Mouse (Mus musculus): ENCODE measurements at regions not wholly inside any gene's neighbourhood (a gene's known extent, or its start where the extent isn't known, plus 50 kb on each side); places are given as distances from the start of the nearest gene placed in this dataset.

- DNase-seq, result no peak
- intact Hi-C loops (cut with DNase I), result no loop called here
Measured at GRCm38 (mm10) chr8:41529581-41529980, 112.7 kb upstream of the Frg1 start.

- DNase-seq, result no peak
- intact Hi-C loops (cut with DNase I), result no loop called here
Measured at GRCm38 (mm10) chr8:41526283-41526682, 109.4 kb upstream of the Frg1 start.

DNA sequence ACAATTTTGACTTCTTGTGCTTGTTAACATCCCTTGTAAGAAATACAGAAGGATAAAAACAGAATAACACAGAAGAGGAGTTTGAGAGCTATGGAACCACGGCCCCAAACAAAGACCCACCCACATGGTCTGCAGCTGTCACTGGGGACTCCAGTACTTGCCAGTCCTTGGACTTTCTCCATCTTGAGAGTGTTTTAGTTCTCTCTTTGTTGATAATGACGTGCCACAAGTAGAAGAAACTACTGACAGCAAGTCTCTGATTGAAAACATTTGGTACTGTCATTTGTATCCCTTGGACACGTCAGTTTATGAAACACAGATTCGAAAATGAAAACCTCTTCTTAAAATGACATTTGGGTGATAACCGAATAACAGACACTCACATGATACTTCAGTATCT, 68.3 kb upstream of the Frg1 start:
- DNase-seq, result no peak
- intact Hi-C loops (cut with DNase I), result no loop called here

GRCm38 (mm10) chr8:41483297-41483696, 66.4 kb upstream of the Frg1 start:
- intact Hi-C loops (cut with DNase I), result no loop called here
- no peak for DNase-seq

GRCm38 (mm10) chr8:41472992-41473699, 56.3 kb upstream of the Frg1 start:
- no peak for DNase-seq
- intact Hi-C loops (cut with DNase I), result no loop called here

DNA sequence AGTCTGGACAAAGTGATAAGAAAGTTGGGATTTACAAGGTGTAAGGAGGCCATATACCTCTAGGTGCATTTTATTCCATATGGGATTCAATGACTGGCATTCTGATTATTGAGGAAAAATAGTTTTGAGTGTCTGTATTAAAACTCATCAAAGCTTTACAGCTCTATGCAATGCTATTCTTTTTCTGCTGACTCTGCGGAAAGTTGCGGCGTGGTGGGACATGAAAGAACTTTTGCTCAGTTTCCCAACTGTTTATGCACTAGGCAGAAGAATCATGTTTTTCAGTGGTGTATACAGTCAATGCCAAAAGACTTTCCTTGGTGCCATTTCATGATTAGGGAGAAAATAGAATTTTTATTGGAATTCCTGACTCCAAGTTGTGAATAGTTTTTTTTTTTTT, 55.4 kb upstream of the Frg1 start:
- intact Hi-C loops (cut with DNase I), result no loop called here
- DNase-seq, result no peak

All from heart, postnatal 14 days (tissue).